Mouse (Mus musculus): ENCODE measurements around the gene Fam213a.
A peak's percentile ranks its signal among the peaks of the same experiment; 100 is the strongest.

The Fam213a gene

DNA sequence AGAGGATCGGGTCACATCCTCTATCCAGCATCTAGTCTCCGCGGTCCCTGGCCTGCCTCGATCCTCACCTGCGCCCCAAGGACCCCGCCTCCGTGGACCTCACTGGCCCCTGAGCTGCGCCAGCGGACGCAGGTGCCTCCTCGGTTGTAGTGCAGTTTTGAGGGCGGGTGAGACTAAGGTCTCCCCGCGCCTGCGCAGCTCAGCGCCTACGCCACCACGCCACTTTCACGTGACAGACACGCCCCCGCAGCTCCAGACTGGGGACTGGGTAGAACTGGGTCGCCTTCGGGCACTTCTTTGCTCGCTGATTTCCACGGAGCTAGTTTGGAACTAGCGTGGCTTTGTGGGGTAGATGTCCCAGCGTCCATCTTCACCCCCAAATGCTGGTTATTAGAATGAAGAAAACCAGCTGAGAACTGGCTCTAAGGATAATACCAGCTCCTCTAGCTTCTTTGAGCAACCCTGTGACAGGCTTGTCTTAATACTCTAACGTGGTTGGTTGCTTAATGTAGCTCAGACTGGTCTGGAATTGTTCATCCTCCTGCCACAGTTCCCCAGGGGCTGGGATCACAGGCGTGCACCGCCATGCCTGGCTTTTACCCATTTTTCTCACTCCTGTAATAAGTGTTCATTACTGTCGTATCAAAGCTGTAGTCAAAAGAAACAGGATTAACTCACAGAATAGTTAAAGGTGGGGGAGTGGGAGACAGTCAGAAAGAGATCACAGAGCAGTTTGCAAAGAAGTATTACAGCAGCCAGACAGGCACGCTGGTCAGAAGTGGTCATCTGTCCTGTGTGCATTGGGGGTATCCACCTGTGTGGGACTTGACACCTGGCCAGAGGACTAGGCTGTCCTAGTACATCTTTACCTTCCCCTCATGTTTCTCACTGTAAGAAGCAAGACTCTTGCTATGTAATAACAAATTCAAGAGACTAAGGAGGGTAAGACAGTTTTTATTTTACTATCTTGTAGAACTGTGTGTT, at the start of gene Fam213a:
Gene Fam213a (minus strand): TSS at position 159 of the 984 bp plus-strand sequence.
- peak; percentile 90 for DNase-seq (ENCODE audit: low read depth, low spot score)

- DNase-seq (ENCODE audit: low read depth, low spot score) = peak; percentile 22
Observed at GRCm38 (mm10) chr14:41053190-41053589, 39.6 kb upstream of the Fam213a start.

DNA sequence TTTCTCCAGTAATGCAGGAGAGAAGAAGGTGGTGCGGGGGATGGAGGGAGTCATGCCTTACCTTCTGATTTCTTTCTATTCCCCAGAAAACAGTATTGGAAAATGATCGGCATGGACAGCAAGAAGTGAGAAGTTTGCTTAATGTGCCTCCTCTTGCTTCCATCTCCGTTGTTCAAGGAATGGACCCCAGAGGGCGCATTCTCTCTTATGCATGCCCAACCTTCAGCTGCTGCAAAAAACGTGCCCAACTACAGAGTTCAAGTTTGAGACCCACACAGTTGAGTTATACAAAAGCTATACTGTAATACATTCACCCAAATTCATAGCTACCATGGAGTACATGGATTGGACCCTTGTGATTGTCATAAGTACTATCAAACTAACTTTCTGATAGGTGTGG, 38.9 kb upstream of the Fam213a start:
- DNase-seq (ENCODE audit: low read depth, low spot score) = peak; percentile 58

- peak; percentile 11 for DNase-seq (ENCODE audit: low read depth, low spot score)
Observed at GRCm38 (mm10) chr14:41050471-41050870, 36.9 kb upstream of the Fam213a start.

GRCm38 (mm10) chr14:41047402-41047801, 33.8 kb upstream of the Fam213a start:
- no peak for DNase-seq (ENCODE audit: low read depth, low spot score)

DNA sequence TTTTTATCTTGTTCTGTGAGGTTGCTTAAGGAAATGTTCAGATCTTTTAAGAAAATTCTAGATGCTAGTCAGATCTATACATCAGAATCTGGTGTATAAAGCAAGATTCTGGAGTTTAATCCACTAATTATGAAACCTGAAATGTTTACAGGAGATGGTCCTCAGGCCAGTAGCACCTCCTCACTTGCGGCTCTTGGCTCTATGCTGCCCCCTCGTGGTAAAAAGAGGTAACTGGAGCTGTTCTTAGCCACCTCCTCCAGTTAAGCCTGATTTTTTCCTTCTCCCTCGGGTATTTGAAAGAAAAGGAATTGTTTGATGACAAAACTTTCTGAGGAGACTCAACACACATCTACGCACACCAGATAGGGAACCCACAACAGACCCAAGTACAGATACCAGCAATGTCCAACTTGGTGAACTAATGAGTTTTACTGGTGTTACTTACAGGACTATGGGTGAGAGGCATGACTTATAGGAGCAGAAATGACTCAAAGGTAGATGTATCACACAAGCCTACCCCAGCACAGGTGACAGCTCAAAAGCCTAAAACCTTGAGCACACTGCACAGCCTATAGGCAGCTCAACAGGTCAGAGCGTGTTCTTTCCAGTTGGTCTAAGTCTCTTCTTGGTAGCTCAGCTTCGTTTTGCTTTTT, 21.7 kb upstream of the Fam213a start:
- DNase-seq (ENCODE audit: low read depth, low spot score) = peak; percentile 73

- DNase-seq (ENCODE audit: low read depth, low spot score) = peak; percentile 87
Observed at GRCm38 (mm10) chr14:41033135-41034110, 19.8 kb upstream of the Fam213a start.

- no peak for DNase-seq (ENCODE audit: low read depth, low spot score)
Observed at GRCm38 (mm10) chr14:41030989-41031513, 17.5 kb upstream of the Fam213a start.

GRCm38 (mm10) chr14:41029303-41029702, 15.7 kb upstream of the Fam213a start:
- no peak for DNase-seq (ENCODE audit: low read depth, low spot score)

- no peak for DNase-seq (ENCODE audit: low read depth, low spot score)
Observed at GRCm38 (mm10) chr14:41025594-41026284, 12.2 kb upstream of the Fam213a start.

- no peak for DNase-seq (ENCODE audit: low read depth, low spot score)
Observed at GRCm38 (mm10) chr14:41025087-41025486, 11.5 kb upstream of the Fam213a start.

DNA sequence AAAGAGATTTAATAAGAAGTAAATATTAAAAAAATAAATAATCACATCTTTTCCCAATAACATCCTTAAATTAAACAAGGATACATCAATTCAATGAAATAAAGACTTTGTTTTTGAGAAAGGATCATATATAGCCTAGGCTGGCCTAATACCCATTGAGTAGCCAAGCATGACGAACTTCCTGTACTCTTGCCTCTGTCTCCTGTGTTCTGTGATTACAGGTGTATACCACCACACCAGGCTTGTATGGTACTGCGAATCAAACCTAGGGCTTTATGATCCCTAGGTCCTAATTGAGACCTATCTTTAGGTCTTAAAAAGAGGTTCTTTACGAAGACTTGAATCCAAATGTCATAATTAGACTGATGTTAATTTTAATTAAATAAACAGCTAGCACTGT, 7.7 kb upstream of the Fam213a start:
- DNase-seq (ENCODE audit: low read depth, low spot score) = no peak

DNA sequence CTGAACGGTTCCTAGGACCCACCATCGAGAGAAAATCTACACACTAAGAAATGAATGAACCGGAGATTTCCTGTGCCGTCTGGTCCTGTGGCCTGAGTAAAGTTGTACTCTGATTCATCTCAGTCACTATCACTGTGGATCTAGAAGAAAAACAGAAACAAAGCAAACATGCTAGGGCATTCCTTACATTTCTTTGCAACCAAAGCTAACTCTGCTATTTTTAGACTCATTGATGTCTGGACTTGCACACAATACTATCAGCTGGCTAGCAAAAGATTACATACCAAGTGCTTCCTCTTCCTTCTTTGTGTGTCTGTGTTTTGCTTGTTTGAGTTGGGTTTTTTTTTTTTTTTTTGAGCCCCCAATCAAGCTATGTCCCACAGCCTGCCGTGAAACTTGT, 3.9 kb upstream of the Fam213a start:
- DNase-seq (ENCODE audit: low read depth, low spot score) = no peak

DNA sequence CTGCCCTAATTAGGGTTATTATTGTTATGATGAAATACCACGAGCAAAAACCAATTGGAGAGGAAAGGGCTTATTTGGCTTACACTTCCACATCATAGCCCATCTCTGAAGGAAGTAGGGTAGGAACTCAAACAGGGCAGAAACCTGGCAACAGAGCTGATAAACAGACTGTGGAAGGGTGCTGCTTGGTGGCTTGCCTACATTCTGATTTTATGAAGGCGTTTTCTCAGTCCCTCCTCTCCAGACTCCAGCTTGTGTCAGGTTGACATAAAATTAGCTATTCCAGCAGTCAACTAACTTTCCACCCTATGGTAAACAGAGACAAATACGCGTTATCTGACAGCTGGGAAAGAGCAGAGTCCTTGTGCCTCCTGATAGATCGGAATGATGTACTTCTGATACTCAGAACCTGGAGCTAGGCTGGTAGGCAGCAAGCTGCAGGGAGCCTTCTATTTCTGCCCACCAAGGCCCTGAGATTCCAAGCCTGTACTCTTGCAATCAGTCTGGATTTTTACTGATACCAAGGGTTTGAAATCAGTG, 1.2 kb upstream of the Fam213a start:
- no peak for DNase-seq (ENCODE audit: low read depth, low spot score)

DNA sequence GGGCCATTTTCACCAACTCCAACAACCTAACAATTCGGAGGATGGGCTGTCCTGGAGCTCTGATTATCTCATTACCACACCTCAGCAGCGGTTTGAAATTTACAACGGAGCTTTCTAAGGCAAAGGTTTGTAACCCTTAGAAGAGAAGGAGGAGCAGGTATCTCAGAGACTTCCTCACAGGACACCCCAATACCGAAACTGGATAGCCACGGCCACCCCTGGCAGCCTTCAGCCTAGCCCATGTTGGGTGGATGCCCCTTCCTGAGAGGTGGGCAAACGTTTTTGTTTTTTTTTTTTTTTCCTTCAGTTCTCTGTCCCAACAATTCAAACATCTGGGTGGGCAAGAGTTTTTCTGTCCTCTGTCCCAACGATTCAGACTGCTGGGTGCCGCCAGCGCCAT, 445 bp downstream of the Fam213a start:
- DNase-seq (ENCODE audit: low read depth, low spot score) = no peak

DNA sequence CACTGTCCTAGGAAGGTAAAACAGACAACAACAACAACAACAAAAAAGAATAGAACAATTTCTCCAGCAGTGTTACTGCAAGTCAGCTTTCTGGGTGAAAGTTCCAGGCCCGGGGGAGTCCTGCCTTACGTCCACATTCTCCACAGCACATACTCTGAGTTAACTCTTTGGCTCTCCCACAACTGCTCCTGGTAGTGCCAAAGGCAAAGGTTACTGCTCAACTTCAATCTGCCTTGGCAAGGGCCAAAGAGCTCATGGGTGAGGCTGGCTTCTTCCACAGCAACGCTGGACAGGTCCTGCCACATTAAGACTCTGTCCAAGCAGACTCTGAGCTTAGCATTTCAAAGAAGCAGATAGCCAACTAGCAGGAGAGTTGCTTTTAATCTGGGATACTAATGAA, 1.7 kb downstream of the Fam213a start:
- no peak for DNase-seq (ENCODE audit: low read depth, low spot score)

DNA sequence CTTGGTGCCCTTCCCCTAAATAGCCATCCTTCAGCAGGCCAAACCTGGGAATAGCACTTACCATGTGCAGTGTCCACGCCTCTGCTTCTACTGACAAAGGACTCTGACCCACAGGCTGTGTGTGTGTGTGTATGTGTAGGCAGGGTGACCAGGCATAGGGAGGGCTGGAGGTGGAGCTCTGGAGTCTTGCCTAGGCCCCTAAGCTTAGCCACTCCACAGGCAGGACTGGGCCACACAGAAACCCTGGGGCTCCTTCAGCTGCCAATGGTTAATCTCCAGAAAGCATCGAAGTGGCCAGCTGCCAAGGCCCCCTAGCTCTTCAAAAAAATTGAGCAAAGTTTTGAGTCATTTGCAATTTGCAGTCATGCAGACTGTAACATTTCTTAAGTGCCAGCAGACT, 5.5 kb downstream of the Fam213a start:
- DNase-seq (ENCODE audit: low read depth, low spot score) = no peak

DNA sequence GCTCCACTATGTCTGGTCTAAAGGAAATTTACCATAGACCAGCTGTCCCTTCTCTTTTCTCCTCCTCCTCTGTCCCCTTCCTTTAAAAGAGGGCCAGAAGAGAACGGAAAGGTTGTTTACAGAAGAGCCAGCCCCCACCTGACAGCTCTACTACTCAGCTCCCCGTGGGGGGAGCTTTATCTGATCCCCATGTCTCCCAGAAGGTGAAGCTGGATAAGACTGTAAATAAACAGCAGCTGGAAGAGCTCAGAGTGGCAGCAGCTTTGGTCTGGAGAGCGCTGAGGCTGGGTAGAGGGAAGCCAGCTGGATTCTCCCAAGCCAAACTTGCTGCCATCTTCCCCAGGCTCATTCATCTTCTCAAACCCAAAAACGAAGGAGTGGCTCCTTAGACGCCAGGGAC, 5.9 kb downstream of the Fam213a start:
- DNase-seq (ENCODE audit: low read depth, low spot score) = no peak

- DNase-seq (ENCODE audit: low read depth, low spot score) = no peak
Observed at GRCm38 (mm10) chr14:41006899-41007298, 6.7 kb downstream of the Fam213a start.

DNA sequence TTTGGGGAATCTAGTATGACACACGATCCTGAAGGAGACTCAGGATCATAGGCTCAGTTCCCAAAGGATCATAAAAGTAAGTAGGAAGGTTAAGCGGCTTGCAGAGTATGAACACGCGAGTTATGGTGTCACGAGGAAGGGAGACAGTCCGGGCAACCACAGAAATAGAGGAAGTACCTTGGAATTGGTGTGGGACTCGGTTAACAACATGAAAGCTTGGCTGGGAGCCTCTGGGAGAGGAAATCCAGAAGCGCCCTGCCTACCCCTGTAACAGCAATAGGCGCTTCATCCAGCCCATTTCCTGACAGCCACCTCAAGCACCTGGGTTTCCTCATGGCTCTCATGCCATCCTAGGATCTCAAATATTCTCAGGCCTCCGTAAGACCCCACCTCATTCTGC, 7.3 kb downstream of the Fam213a start:
- no peak for DNase-seq (ENCODE audit: low read depth, low spot score)
